Mouse (Mus musculus) Patski (cell line): ENCODE measurements at regions not wholly inside any gene's neighbourhood (a gene's known extent, or its start where the extent isn't known, plus 50 kb on each side); places are given as distances from the start of the nearest gene placed in this dataset.
A peak's percentile ranks its signal among the peaks of the same experiment; 100 is the strongest.

ENCODE experiments used
- ATAC-seq: fragments of 100-300 bp; one replicate; pipeline ENCODE4 v1.8.0; 2021
- CTCF ChIA-PET: fragments of 350-600 bp; sonication (Branson Sonifier 250); formaldehyde crosslinking; loops from one replicate; lab custom pipeline; 2022; ENCODE audit warnings: inconsistent platforms; lab: Charles Lee
- POLR2A ChIA-PET: fragments of 350-600 bp; sonication (Branson Sonifier 250); formaldehyde crosslinking; loops from one replicate; lab custom pipeline; 2022; ENCODE audit warnings: antibody characterized with exemption, inconsistent platforms; lab: Charles Lee
- DNase-seq: peaks from one replicate; pipeline ENCODE4 v3.0.0-alpha.2; 2011; ENCODE audit warnings: low read depth, low spot score
- H3K27me3 ChIP-seq: fragments of 371-371 bp; one replicate; pipeline ENCODE4 v1.5.1; 2021
- CTCF ChIP-seq: fragments of 100-300 bp; IDR thresholded peaks from one replicate; pipeline ENCODE4 v1.5.1; 2021
- in situ Hi-C: fragments of 300-500 bp; cut with MboI; formaldehyde crosslinking; loops from 3 replicates; pipeline ENCODE4 v1.11.1; 2018; ENCODE audit warnings: low pct_unique_long_range_greater_than_20kb, mixed read lengths

DNA sequence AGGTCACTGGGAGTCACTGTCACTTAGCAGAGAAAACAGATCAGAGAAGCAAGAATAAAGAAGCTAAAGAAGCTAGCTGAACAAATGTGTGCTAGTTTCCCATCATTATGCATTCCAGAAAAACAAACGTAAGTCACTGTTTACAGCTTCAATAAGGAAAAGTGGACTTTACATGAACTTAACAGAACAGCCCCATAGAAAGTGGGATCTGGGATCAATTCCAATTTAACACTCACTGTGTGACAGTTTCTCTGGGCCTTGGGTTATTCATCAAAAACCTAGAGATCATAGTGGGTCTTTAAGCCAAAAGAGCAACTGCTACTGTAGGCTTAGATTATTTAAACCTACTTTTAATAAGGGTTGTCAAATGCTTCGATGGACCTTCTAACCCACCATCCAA, 379.4 kb downstream of the Atp6ap1l start:
- ChIA-PET POLR2A (no interaction called here), CTCF (no interaction called here)
- DNase-seq, result no peak
- ATAC-seq, result no peak
- TF ChIP-seq CTCF, result no peak
- no peaks in the 10 kb centered on the region for H3K27me3 ChIP-seq
- in situ Hi-C loops, result no loop called here

DNA sequence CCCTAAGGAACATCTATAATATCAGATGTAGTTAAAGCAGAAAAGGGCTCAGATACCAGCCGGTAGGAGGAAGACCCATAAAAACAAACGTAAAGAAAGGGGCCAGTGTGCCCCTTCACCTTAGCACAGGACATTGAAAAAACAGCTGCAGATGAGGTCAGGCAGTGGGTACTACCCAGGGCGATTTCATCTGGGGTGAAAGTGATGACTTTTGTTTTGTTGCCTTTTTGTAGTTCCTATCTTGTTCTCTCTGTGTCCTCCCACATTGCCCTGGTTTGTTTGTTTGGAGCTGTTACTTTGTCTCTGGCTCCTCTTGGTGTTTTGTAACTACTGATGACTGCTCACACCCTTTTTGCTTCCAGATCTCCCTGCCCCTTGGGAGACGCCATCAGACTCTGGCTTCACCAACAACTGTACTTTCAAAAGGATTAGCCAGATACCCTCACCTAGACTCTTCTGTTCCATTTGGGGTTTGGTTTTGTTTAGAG, 383.4 kb downstream of the Atp6ap1l start:
- H3K27me3 ChIP-seq, result no peaks in the 10 kb centered on the region
- ChIA-PET CTCF (no interaction called here), POLR2A (no interaction called here)
- in situ Hi-C loops, result no loop called here
- DNase-seq (no peak), ATAC-seq (no peak)
- no peak for TF ChIP-seq CTCF

DNA sequence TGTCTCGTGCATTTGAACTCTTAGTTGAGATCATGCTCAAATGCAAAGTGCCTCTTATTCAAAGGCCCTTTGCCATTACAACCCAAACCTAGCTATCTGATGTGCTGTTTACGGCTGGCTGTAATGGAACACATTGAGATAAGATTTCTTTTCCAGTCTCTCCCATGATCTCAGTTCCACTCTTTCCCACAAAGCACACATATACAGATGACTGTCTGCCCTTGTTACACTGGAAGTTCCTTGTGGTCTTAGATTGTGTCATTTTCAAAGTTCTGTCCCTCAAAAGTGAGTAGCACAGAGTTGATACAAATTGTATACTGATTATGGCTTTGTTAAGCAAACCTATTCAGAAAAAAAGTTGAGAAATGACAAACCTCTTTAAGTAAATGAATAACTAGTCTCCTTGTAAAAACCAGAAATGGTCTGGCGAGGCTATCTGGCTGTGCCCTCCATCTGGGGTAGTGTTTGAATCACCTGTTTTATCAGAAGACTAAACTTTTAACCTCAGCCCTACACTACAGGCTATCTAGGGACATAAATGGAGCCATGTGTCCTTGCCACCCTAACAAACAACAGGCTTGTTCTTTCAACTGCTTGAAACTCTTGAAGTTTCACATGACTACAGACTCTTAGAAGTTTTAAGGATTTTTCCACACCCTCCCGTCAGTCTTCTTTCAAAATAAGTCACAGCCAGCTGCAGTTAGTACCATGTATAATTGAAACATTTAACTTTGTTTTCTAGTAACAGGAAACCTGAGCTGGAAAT, 384.0 kb downstream of the Atp6ap1l start:
- ATAC-seq (no peak), DNase-seq (no peak)
- H3K27me3 ChIP-seq, result no peaks in the 10 kb centered on the region
- in situ Hi-C loops, result no loop called here
- POLR2A ChIA-PET, result no interaction called here
- no peak for TF ChIP-seq CTCF
- CTCF ChIA-PET, result no interaction called here

DNA sequence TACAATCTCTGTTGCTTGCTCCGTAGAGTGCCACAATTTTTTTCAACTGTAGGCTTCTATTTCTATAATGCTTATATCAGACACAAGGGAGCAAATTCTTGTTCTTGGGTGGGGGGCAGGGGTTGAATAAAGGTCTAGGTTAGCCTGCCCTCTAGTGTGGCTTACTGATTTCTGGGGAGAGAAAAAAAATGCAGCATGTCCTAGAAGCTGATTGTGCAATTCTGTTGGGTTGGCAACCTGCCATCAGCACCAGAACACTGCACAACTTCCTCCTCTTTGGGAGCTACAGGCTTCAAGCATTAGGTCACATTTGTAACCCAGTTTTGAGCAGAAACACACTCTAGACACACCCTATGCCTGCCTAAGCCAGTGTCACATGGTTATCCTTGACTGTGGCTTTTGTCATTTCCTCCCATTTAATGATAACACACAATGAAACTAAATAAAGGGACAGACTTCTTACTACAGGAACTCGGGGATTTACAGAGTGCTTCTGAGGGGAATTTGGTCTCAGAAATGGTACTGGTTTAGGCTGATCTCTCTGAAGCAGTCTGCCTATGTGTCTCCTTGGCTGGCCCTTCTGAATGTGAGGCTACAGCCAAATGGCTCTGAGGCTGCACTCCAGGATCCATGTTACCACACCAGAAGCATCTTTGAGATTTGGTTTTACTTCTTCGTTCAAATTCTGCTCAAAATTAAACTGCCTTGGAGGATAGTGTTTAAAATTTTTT, 389.2 kb downstream of the Atp6ap1l start:
- peak; percentile 86 for ATAC-seq
- POLR2A ChIA-PET, result interaction anchor here (0.7 kb wide), 1 partner anchor 770 kb away, joined by 15 read pairs; no protein-coding TSS in a partner anchor
- in situ Hi-C loops, result no loop called here

DNA sequence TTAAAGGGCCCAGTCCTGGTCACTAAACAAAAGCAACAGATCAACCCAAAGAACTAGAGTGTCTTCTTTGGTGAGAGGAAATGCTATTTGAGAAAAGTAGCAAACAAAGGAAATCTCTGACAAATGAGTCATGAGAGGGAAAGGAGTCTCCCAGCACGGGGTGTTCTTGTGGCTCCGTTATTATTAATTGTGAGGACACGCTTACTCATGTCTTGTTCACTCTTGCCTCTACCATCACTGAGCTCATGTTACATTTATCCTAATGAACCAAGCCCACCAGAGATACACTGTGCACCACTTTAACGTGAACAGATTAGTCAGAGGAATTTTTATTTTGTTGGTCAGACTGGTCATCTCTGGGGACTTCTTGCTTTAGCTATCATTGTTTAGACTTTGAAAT, 391.3 kb downstream of the Atp6ap1l start:
- DNase-seq (no peak), ATAC-seq (peak; percentile 42)
- POLR2A ChIA-PET, result no interaction called here
- CTCF ChIA-PET, result interaction anchor here (1.0 to 2.3 kb wide), 3 partner anchors 16 to 772 kb away, joined by 3 to 5 read pairs (median 3); no protein-coding TSS in a partner anchor
- in situ Hi-C loops, result no loop called here
- no peak for TF ChIP-seq CTCF
- no peaks in the 10 kb centered on the region for H3K27me3 ChIP-seq

More for the DNA sequence above, 389.2 kb downstream of the Atp6ap1l start:
- no peaks in the 10 kb centered on the region for H3K27me3 ChIP-seq
- peak; percentile 68 for TF ChIP-seq CTCF
- CTCF ChIA-PET, result interaction anchor here (0.9 to 2.3 kb wide), 6 partner anchors 22 to 775 kb away, joined by 3 to 7 read pairs (median 3); no protein-coding TSS in a partner anchor
- peak; percentile 72 for DNase-seq

DNA sequence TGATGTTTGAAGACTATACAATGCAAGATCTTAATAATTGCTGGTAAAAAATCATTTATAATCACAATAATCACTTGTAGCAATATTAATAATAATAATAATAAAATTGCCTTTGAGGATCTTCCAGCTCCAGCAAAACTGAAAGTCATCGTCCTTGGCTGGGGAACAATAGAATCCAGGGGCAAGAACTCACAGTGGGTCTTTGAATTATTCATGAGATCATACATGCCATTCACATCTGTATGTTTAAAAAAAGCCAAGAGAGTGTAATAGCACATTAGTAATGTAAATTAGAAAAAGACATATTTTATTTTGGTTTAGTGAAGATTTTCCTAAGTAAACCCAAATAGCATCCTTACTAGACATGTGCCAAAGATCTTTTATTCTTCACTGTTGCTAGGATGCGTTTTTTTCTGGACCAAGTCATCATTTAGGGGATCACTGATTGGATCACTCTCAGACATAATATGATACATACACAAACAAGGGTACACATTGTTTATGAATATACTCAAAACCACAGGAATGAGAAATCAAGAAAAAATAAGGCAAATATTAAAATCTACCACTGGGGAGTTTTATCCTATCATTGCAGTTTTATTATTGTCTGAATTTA, 392.3 kb downstream of the Atp6ap1l start:
- POLR2A ChIA-PET, result no interaction called here
- no peak for DNase-seq
- ATAC-seq, result no peak
- CTCF ChIA-PET, result no interaction called here
- no peak for TF ChIP-seq CTCF
- in situ Hi-C loops, result no loop called here
- no peaks in the 10 kb centered on the region for H3K27me3 ChIP-seq

DNA sequence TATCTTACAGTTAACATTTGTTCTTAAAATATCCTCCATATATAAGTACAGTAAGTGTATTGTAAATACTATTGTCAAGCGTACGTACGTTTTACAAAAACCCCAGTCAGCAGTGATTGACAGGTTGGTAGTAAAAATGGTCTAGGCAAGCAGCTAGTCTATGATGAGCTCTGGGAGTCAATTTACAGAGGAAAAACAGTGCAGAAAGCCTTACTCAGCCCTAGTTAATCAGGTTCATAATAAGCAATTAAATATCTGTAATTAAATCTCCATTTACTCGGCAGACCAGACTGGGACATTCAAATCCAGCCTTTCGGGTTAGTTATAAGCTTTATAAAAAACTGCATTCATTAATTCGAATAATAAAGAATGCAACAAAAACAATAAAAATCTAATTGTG, 394.7 kb downstream of the Atp6ap1l start:
- no peaks in the 10 kb centered on the region for H3K27me3 ChIP-seq
- CTCF ChIA-PET, result no interaction called here
- POLR2A ChIA-PET, result no interaction called here
- ATAC-seq (no peak), DNase-seq (no peak)
- TF ChIP-seq CTCF, result no peak
- in situ Hi-C loops, result no loop called here

DNA sequence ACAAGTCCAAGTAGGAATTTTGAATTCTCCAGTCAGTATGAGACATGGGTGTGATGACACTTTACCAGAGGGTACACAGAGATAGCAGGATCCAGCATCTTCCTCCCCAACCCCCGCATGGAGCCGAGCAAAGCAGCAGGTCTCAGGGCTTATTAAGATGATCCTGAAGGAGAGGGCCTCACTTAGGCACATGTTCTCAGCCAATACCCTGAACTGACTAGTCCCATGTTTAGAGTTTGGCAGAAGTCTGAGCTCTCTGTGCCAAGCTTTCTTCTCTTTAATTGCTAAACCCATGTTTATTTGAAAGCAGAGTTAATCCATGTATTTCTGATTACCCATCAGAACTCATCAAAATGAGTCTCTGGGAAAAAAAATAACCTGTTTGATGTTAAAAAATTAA, 402.0 kb downstream of the Atp6ap1l start:
- ATAC-seq (no peak), DNase-seq (no peak)
- in situ Hi-C loops, result no loop called here
- no peaks in the 10 kb centered on the region for H3K27me3 ChIP-seq
- POLR2A ChIA-PET, result no interaction called here
- CTCF ChIA-PET, result no interaction called here
- TF ChIP-seq CTCF, result no peak

DNA sequence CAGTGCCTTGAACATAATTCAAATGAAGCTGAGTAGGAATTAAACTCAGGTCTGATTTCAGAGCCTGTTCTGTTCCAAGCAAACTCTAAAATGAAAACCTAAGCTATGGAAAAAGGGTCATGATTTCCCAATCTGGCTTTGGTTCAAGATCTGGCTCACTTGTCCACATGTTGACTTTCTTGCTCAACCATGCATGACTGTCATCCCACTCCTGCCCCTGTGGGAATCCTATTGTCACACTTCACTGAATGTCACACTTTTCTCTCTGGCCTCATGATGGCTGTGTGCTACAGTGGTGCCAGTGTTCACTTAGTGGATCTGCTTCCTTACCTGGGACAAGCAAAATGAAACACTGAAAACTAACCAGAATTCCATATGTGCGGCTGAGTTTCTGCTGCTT, 403.0 kb downstream of the Atp6ap1l start:
- ChIA-PET CTCF (interaction anchor here (0.8 kb wide), 1 partner anchor 25 kb away, joined by 3 read pairs; no protein-coding TSS in a partner anchor), POLR2A (no interaction called here)
- ATAC-seq, result peak; percentile 26
- TF ChIP-seq CTCF, result no peak
- no peaks in the 10 kb centered on the region for H3K27me3 ChIP-seq
- DNase-seq, result no peak
- in situ Hi-C loops, result no loop called here

DNA sequence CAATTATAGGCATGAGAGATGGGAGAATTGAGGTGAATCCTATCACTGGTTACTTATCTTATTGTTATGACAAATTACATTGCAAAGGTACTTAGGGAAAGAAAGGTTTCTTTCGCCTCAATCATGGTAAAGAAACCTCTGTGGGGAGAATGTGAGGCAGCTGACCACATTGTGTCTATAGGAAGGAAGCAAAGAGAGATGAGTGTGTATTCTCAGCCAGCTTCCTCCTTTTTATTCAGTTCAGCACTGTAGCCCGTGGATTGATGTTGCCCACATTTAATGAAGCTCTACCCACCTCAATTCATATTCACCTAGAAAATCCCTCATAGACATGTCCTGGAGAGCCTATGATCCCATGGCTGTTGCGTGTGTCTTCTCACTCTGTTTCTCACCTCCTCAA, 406.2 kb downstream of the Atp6ap1l start:
- ATAC-seq, result no peak
- in situ Hi-C loops, result no loop called here
- no peak for DNase-seq
- POLR2A ChIA-PET, result no interaction called here
- no peaks in the 10 kb centered on the region for H3K27me3 ChIP-seq
- no peak for TF ChIP-seq CTCF
- CTCF ChIA-PET, result no interaction called here

DNA sequence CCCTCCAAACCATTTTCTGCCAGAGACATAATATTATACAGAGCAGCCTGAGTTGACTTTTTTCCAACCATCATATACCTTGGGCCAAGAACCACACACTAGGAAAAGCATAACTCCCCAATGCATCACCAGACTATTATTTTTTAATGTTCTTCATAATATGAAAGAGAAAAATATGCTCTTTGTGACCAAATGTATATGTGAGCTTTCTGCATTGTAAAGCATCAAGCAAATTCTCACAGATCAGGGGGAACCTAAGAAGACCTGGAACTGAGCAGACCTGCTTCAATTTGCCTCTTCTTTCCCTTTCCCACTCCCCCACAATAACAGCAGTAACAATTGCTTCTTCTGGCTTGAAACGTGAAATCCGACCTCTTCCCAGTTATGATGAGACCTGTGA, 407.6 kb downstream of the Atp6ap1l start:
- in situ Hi-C loops, result no loop called here
- ChIA-PET CTCF (interaction anchor here (1.6 kb wide), 1 partner anchor 17 kb away, joined by 3 read pairs; no protein-coding TSS in a partner anchor), POLR2A (no interaction called here)
- H3K27me3 ChIP-seq, result no peaks in the 10 kb centered on the region
- no peak for TF ChIP-seq CTCF
- ATAC-seq, result no peak
- no peak for DNase-seq
